Mouse (Mus musculus) cerebellum, adult 9-10 months (tissue): Measurements from ENCODE around the gene Kmt5a.
"Not testable (repeated sequence)": the region's sequence is repeated elsewhere in the genome, so short reads cannot be mapped to it uniquely, and the experiment has no call there.

ENCODE experiments used
- DNase-seq: peaks from one replicate; pipeline ENCODE4 v3.0.0; 2022

The Kmt5a gene

DNA sequence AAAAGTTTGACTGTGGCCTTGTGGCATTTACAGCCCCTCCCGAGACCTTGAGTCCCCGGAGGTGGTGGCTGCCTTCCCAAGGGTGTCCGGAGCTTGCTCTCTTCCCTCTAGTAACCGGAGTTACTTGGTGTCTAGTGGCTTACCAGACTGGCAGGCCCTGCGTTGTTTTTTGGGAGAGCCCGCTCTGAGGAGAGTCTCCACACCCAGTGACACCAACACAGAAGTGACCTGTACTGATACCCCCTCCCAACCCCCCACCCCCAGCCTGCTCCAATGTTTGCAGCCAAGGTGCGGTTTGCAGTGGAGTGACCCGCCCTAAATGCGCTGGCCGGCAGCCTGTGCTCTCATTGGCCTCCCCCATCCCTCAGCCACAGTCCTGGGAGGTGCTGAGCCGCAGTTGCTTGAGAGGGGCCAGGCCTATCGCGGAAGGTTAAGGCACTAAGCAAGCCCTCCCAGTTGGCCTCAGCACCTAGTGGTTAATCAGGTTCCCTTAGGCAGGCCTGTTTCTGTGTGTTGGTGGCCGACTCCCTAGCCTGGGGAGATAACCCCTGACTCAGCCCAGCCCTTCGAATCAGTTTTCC, 6.7 kb downstream of the Kmt5a start:
- DNase-seq: peak; percentile 60

DNA sequence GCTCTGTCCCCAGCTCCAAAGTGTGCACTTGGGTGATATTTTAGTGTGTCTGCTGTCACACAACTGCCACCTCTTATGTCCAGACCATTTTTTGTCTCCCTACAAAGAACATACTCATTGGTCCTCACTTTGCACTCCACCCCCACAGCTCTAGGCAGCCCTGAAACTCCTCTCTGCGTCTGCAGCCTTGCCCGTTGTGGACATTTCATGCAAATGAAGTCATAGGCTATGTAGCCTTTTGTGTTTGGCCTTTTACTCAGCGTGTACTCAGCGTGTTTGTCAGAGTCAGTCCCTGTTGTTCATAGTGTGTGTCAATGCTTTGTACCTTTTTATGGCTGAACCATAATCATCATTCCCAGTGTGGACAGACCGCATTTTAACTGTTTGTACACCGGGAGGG, 9.8 kb downstream of the Kmt5a start:
- peak; percentile 26 for DNase-seq

DNA sequence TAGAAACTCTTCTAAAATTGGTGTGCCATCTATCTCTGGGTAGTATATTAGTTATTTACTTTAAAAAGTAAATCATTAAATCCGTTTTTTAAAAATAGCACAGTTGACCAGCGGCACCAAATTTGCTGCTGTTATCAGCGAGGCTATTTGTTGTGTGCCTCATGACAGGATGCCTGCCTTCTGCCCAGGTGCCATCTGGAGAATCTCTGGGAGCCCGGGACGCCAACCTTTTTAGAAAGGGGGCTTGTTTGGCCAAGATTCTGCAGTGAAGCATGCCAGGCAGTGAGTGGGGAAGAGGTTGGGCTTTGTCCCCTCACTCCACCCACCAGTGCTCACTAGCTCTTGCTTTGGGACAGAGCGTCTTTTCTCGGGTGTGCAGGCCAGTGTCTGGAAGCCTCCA, 10.3 kb downstream of the Kmt5a start:
- no peak for DNase-seq

DNA sequence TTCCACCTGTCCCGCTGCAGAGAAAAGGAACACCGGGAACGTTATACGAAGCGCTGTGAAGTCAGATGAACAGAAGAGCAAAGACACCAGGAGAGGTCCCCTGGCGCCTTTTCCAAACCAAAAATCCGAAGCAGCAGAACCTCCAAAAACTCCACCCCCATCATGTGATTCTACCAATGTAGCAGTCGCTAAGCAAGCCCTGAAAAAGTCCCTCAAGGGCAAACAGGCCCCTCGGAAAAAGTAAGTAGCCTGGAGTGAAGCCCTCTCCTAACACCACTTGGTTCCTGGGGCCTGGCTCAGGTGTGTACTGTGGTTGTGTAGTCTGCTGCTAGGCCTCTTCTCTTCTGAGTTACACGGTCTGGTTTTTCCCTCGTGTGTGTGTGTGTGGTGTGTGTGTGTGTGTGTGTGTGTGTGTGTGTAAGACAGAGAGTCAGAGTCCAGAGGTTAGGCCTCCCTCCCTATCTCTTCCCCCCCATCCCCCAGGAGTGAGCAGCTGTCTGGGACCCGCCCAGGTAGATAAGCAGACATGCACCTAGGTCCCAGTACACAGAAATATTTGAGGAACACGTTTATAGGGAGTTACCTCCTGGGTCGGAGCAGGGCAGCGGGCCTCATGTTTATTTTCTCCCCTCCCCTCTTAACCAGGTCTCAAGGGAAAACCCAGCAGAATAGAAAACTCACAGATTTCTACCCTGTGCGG, 11.1 kb downstream of the Kmt5a start:
- no peak for DNase-seq

DNA sequence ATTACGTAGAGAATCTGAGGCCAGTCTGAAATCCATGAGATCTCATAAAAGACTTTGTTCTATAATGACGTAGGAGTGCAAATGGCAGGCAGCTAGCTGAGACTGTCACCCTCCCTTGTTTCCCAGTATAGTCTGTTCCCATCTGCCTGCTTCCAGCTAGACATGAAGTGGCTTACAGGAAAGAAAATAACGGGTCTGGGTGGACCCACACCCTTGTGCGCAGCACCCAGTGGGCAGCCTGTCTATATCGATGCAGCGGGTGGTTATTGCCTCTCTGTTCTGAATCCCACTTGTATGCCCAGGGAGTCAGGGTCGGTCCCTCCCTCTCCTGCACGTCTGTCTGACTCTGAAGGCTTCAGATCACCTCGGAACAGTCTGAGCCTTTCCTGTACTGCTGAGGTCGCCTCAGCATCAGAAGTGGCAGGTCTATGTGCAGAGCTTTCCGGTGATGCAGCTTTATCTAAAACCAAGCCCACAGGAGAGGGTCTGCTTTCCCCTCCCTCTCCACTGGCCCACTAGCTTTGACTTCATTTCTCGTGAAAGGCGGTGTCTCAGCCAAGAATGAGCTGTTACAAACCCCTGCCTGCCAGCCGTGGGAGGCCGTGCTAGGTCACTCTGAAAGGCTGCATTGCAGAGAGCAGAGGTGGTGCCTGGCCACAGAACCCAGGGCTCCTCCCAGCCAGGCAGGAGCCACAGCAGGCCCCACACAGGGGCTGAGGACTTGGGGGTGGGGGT, 12.9 kb downstream of the Kmt5a start:
- no peak for DNase-seq

DNA sequence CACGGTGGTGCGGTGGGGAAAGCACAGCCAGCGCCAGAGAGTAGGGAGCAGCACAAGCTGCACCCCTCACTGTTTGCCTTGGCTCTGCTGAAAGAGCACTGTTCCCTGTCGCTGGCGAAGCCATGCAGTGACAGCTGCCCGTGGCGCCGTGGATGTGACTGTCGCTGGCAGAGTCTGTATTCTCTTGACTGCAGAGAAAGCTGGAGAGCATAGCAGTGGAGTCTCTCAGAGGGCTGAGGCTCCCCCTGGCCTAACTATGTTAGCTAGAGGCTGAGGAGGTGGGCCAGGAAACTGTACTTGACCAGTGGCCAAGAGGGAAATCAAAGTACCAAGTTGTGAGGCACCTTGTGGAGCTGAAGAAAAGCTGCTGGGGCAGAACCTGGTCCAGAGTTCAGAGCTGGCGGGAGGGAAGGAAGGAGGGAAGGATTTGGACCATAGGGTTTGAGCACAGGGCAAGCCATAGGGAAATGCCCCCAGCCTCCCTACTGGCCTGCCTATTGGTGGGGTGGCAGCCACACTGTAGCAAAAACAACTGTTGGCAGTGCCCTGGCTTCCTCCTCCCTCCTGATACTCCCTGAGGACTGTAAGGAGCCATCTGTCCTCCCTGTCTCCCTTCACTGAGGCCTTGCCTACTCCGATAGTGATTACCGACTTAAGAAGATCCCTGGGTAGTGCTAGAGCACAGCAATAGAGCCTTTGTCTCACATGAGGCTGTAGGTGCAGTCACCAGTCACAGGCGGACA, 13.8 kb downstream of the Kmt5a start:
- peak; percentile 66 for DNase-seq

DNA sequence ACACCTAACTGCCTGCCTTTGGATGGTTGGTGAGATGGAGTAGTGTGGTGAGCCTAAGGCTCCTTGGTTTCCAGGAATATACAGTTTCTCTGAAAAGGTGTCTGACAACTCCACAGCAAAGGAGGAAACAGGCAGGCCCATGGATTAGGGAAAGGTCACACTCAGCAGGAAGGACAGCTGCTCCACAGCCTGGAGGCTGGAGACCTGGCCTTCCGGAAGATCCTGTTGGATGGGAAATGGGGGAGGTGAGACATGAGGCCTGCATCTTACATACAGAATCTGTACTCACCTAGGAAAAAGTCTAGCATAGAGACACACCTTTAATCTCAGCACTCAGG, 14.3 kb downstream of the Kmt5a start:
- DNase-seq: peak; percentile 50

DNA sequence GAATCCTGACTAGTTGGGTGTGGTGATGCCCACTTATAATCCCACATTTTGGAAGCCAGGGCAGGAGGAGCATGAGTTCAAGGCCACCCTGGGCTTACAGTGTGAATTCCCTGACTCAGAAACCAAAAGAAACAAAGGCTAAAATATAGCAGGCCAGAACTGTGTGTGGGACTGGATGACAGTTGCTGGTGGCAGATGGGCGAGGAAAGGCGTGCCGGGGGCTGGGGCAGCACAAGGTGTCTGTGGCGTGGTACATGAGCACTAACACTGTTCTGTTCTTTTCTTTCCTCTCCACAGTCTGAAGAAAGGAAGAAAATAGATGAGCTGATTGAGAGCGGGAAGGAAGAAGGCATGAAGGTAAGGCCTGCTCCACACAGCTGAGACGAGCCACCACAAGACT, 17.0 kb downstream of the Kmt5a start:
- DNase-seq: no peak

DNA sequence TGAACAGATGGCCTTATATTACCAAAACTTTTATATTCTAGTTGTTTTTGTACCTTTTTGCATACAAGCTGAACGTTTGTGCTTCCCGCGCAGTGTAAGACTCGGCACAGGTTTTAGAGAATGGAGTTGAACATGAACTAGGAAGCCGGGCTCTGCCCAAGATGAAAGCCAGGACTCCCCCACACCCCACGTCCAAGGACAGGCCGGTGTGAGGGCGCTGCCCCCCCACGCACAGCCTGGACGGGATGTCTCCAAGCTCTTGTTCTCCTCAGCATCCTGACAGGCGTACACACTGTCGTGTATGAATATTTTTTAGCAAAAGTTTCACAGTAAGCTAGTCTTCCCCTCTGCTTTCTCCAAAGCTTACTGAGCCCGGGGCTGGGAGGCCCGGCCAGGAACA, 21.2 kb downstream of the Kmt5a start:
- DNase-seq: not testable (repeated sequence)

DNA sequence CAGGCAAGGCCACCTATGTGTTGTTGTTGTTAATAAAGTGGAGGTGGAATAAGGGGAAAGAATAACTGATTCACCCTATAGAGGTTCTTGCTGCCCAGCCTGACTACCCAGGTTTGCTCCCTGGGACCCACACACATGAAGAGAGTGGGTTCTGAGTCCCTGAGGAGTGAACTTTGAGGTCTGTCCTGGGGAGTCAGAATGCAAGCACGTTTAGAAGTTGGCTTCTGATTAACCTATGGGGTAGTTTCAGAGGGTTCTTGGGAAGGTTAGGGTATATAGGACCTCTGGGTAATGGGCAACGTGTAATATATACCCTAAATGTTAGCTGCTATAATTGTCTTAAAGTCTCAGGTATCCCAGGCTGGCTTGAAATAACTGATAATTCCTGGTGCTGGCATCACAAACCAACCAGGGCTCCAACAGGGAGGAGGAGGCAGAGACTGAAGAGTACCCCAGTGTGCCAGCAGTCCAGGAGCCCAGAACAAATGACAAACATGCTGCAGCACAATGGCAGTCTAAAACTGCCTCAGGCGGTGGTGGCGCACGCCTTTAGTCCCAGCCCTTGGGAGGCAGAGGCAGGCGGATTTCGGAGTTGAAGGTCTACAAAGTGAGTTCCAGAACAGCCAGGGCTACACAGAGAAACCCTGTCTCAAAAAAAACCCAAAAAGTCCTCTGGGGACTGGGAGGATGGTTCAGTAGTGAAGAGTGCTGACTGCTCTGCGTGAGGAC, 22.7 kb downstream of the Kmt5a start:
- DNase-seq: no peak

DNA sequence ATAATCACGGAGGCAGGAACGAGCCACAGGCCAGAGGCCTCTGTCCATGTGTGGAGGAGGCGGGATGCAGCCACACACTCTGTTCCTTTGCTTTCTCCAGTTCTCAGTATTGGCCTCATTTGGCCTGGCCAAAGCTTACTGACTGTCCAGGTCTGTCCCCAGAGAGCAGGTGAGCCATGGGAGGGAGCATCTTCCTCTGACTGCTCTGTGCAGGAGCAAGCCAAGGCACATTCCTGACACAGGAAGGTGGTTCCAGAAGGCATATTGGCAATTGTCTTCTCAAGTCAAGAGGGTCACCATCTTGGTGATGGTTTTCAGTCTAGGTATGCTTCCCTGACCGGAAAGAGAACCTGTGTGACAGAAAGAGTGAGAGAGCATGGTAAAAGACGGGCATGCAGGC, 23.7 kb downstream of the Kmt5a start:
- no peak for DNase-seq

DNA sequence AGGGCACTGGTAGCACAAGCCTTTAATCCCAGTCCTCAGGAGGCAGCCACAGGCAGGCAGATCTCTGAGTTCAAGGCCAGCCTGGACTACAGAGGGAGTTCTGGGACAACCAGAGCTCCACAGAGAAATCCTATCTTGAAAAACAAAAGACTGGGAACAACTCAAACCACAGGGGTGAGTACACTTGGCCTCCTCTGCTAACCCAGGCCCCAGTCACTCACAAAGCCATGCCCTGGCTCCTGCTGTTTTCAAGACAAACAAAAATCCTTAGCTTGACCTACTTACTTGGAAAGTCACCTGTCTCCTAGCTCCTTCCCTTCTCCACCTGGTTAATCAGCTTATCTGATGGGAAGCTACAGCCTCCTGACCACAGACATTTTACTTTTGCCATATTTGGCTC, 25.2 kb downstream of the Kmt5a start:
- DNase-seq: no peak

DNA sequence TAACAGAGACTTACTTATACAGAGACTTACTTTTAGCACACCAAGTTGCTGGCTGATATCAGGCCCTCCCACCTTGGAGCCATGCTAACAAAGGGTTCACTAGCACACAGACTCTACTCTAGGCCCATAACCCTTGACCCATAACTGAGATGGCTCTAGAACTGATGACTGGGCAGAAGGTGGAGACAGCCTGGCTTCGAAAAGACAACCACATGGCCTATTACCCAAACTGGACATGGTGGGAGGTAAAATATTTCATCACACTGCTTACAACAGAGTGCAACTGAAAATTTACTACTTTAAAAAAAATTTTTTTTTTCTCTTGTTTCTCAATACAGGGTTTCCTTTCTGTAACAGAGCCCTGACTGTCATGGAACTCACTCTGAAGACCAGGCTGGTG, 28.0 kb downstream of the Kmt5a start:
- no peak for DNase-seq

DNA sequence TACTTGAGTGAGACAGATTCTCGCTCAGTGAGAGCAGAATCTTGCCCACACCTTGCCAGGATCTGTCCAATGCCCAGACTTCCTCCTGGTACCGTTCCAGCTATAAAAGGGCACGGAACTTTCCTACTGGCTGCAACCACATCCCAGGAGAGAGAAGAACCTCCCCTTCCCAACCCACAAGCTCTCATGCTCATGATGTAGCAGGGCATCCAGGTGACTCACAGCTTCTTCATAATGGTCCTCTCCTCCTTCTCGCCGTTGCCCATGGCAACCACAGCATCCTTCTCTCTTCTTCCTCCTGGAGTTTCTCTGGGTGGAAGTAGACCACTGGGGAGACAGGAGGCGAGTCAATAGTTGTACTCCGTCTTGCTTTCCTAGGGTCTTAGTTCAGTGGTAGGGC, 28.6 kb downstream of the Kmt5a start:
- no peak for DNase-seq

DNA sequence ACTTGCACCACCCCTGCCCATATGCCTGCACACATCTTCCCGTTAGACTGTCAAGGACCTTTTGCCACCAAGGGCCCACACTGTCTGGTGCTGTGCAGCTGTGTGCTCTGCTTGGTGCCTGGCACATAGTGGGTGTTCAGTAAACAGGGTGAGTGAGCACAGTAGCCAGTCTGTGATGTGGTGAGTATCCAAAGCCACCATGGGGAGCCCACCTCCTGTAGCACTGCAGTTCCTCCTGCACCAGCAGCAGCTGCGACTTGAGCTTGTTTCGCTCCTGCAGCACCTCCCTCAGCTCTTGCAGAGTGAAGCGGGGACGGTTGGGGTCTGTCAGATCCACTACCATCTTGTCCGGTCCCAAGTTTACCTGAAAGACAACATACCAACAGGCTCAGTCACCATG, 29.8 kb downstream of the Kmt5a start:
- no peak for DNase-seq

DNA sequence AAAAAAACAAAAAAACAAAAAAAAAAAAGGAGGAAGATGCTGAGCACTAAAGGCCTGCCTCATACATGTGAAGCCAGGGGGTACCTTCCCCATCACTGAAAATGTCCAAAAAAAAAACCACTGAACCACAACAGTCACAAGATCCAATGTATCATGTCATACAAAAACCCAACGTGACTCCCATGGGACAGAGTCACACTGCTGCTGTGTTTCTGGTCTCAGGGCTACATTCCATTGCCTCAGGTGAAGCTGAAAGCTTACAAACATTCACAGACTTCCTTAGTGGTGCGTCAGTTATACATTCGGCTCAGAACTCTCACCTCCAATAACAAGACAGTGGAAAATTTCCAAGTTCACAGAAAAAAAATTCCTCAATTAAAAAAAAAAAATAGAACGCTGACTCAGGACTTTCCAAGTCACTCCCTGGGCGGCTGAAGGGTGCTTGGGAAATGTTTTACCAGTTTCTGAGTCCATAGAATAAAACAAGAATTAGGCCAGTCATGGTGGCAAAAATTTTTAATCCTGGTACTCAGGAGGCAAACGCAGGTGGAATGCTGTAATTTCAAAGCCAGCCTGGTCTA, 31.0 kb downstream of the Kmt5a start:
- no peak for DNase-seq

DNA sequence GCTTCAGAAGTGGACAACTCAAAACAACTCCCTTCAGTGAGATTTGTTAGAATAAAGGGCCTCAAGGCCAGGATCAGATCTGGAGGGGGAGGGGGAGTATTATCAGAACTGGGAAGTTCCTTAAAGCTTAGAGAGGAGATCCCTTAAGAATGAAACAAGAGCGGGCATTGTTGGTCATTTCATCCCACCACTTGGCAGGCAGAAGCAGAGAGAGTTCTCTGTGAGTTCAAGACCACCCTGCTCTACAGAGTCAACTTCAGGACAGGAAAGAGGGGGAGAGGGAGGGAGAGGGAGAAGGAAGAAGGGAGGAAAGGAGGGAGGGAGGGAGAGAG, 39.1 kb downstream of the Kmt5a start:
- DNase-seq: peak; percentile 57

DNA sequence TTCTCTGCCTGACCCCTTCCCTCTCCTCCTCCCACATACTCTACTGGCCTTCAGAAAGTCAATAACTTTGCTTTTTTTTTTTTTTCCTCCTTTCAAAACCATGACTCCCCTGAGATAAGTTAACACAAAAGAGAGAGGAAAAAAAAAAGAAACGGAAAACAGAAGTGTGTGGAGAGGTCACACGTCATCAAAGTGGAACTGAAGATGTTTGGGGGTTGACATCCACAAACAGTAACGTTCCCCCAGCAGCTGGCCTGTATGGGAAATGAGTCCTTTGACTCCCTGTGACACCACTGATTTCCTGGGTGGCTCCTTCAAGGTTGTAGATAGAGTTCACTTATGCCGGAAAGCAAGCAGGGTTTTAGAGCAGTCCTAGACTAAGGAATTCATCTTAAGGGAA, 40.4 kb downstream of the Kmt5a start:
- no peak for DNase-seq

DNA sequence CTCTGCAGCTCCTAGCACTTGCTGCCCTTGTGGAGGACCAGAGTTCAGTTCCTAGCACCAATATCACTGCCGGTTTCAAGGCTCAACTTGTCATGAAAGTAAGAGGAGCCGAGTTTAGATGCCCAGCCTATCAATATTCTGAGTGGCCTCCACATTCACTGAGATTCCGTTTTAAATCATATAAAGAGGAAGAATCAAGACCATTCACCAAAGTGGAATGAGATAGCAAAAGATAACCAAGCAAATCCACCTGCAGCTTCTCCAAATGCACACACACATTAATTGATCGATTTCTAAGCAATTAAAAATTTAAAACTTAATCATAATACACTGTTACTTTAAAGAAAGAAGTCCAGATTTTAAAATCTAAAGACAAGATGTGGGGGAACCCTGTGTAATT, 42.0 kb downstream of the Kmt5a start:
- DNase-seq: no peak

DNA sequence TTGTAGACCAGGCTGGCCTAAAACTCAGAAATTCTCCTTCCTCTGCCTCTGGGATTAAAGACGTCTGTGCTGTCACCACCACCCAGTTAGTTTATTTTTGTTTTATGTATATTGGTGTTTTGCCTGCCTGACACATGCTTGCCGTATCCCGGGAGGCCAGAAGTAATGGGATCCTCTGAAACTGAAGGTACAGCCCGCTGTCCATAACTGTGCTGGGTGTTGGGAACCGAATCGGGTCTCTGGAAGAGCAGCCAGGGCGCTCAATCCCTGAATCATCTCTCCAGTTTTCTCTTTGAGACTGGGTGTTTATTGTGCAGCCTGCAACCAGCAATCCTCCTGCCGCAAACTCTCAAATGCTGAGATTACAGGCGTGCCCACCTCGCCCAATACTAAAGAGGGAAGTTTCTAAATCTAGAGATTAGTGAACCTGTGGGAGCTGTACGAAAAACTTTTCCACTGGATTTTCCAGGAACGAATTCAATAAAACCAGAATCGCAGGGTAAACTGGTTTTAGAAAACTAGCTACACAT, 42.8 kb downstream of the Kmt5a start:
- no peak for DNase-seq

DNA sequence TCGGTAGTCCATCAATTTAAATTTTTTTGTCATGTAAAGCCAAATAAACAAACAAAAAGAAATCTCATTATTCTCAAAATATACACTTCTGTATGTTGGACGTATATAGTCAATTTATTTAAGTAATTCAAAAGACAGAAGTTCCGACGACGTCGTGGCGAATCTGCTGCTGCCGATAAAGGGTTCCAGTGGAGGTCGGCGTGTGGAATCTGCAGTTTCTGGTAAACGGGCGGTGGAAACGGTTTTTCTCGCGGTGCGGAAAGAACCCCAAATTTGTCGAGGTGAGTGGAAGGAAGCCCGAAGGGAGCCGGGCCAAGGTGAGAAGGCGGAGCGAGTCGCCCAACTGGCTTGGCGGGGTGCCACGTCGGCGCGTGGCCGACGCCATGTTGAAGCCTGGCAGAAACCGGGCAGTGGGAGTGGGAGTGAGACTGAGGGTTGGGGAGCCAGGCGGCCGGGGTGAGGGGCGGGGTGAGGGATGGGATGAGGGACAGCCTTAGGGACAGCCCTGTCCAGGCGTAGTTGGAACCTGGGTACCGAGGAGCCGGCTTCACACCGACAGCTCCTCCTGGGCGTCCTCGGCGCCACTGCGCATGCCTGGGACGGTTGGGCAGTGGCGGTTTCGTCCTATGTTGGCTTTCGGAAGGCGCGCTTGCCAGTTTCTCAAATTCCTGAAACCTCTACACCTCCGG, 43.4 kb downstream of the Kmt5a start, which contains the start of gene Snrnp35:
Snrnp35 (plus strand) TSS at position 169 of the 689 bp plus-strand sequence.
- DNase-seq: peak; percentile 88
